Mouse (Mus musculus): Measurements from ENCODE around the gene Rnf207. TPM values are rescaled to one million over a fixed set of nuclear protein-coding genes. Genes with fewer than 3 reads are reported as not detected.

Gene Rnf207
- polyA plus RNA-seq, 1 experiment from 2014 or later = 0.53 TPM

GRCm38 (mm10) chr4:152265791-152266190 is 53.0 kb downstream of the Rnf207 start:
- no peak overlapping the region for H3K9ac ChIP-seq (replicated peaks; ENCODE audit: low read depth)

GRCm38 (mm10) chr4:152264867-152265568 is 53.8 kb downstream of the Rnf207 start:
- H3K4me1 ChIP-seq (ENCODE audit: insufficient read depth, low read depth, low read length) = peaks cover 4% of the 10 kb centered on the region; the same call in 1 of the 2 replicates
- no peaks in the 10 kb centered on the region for H3K9me3 ChIP-seq (ENCODE audit: low read length)

More at GRCm38 (mm10) chr4:152265791-152266190, 53.0 kb downstream of the Rnf207 start:
- H3K9me3 ChIP-seq (ENCODE audit: low read length) = no peaks in the 10 kb centered on the region
- H3K27ac ChIP-seq (ENCODE audit: low read length) = no peak overlapping the region
- no peak overlapping the region for H3K4me2 ChIP-seq (replicated peaks; ENCODE audit: low read depth, low read length)
- H3K36me3 ChIP-seq (ENCODE audit: insufficient read depth, low read length) = no peaks in the 10 kb centered on the region
- peaks cover 4% of the 10 kb centered on the region; the same call in 1 of the 2 replicates for H3K4me1 ChIP-seq (ENCODE audit: insufficient read depth, low read depth, low read length)
- ATAC-seq (no peak), DNase-seq (ENCODE audit: low spot score) (no peak)
- no peak for TF ChIP-seq CTCF (IDR thresholded peaks at IDR 0.05)
- no peak for TF ChIP-seq EP300 (IDR thresholded peaks at IDR 0.05)
- WGBS = 72% methylated on average over 5 of the region's 5 CpGs
- H3K27me3 ChIP-seq (replicated peaks; ENCODE audit: insufficient read depth, low read length) = no peaks in the 10 kb centered on the region
- no peak overlapping the region for H3K4me3 ChIP-seq (ENCODE audit: low read depth, low read length)

GRCm38 (mm10) chr4:152264177-152264530 is 54.6 kb downstream of the Rnf207 start:
- TF ChIP-seq EP300 (IDR thresholded peaks at IDR 0.05) = no peak
- no peak for TF ChIP-seq CTCF (IDR thresholded peaks at IDR 0.05)
- ATAC-seq (0 out of 2 replicates have a peak, but pooled peaks have one; percentile 7), DNase-seq (ENCODE audit: low spot score) (no peak)
- Histone ChIP-seq H3K4me1 (ENCODE audit: insufficient read depth, low read depth, low read length) (peaks cover 4% of the 10 kb centered on the region; the same call in 1 of the 2 replicates), H3K9ac (replicated peaks; ENCODE audit: low read depth) (no peak overlapping the region), H3K4me2 (replicated peaks; ENCODE audit: low read depth, low read length) (no peak overlapping the region), H3K36me3 (ENCODE audit: insufficient read depth, low read length) (no peaks in the 10 kb centered on the region), H3K4me3 (ENCODE audit: low read depth, low read length) (no peak overlapping the region), H3K9me3 (ENCODE audit: low read length) (no peaks in the 10 kb centered on the region), H3K27me3 (replicated peaks; ENCODE audit: insufficient read depth, low read length) (no peaks in the 10 kb centered on the region), H3K27ac (ENCODE audit: low read length) (peak overlapping the region; percentile 33; the same call in 1 of the 2 replicates)
- 39% methylated on average over 4 of the region's 4 CpGs for WGBS

More at GRCm38 (mm10) chr4:152264867-152265568, 53.8 kb downstream of the Rnf207 start:
- H3K27ac ChIP-seq (ENCODE audit: low read length) = no peak overlapping the region
- no peak overlapping the region for H3K9ac ChIP-seq (replicated peaks; ENCODE audit: low read depth)
- DNase-seq (ENCODE audit: low spot score) = no peak
- no peak overlapping the region for H3K4me3 ChIP-seq (ENCODE audit: low read depth, low read length)
- no peak for ATAC-seq
- TF ChIP-seq EP300 (IDR thresholded peaks at IDR 0.05) (no peak), CTCF (IDR thresholded peaks at IDR 0.05) (peak; percentile 54)
- no peaks in the 10 kb centered on the region for H3K27me3 ChIP-seq (replicated peaks; ENCODE audit: insufficient read depth, low read length)
- H3K4me2 ChIP-seq (replicated peaks; ENCODE audit: low read depth, low read length) = no peak overlapping the region
- no peaks in the 10 kb centered on the region for H3K36me3 ChIP-seq (ENCODE audit: insufficient read depth, low read length)
- WGBS = 94% methylated on average over 9 of the region's 9 CpGs

- Histone ChIP-seq H3K4me3 (ENCODE audit: low read depth, low read length) (no peak overlapping the region), H3K36me3 (ENCODE audit: insufficient read depth, low read length) (no peaks in the 10 kb centered on the region), H3K9ac (replicated peaks; ENCODE audit: low read depth) (no peak overlapping the region), H3K9me3 (ENCODE audit: low read length) (no peaks in the 10 kb centered on the region), H3K27me3 (replicated peaks; ENCODE audit: insufficient read depth, low read length) (no peaks in the 10 kb centered on the region), H3K4me1 (ENCODE audit: insufficient read depth, low read depth, low read length) (peaks cover 4% of the 10 kb centered on the region; the same call in 1 of the 2 replicates), H3K4me2 (replicated peaks; ENCODE audit: low read depth, low read length) (no peak overlapping the region), H3K27ac (ENCODE audit: low read length) (peak overlapping the region; percentile 33; the same call in 1 of the 2 replicates)
- DNase-seq (ENCODE audit: low spot score) (peak; percentile 80), ATAC-seq (peak; percentile 72)
- TF ChIP-seq EP300 (IDR thresholded peaks at IDR 0.05) (no peak), CTCF (IDR thresholded peaks at IDR 0.05) (no peak)
- WGBS = 38% methylated on average over 10 of the region's 10 CpGs
Observed at GRCm38 (mm10) chr4:152263512-152264176, 55.1 kb downstream of the Rnf207 start.

- ATAC-seq = no peak
- H3K36me3 ChIP-seq (ENCODE audit: insufficient read depth, low read length) = no peaks in the 10 kb centered on the region
- no peak overlapping the region for H3K4me2 ChIP-seq (replicated peaks; ENCODE audit: low read depth, low read length)
- H3K27me3 ChIP-seq (replicated peaks; ENCODE audit: insufficient read depth, low read length) = no peaks in the 10 kb centered on the region
- TF ChIP-seq CTCF (IDR thresholded peaks at IDR 0.05) (no peak), EP300 (IDR thresholded peaks at IDR 0.05) (no peak)
- no peaks in the 10 kb centered on the region for H3K9me3 ChIP-seq (ENCODE audit: low read length)
- H3K4me3 ChIP-seq (ENCODE audit: low read depth, low read length) = no peak overlapping the region
- 56% methylated on average over 9 of the region's 9 CpGs for WGBS
- DNase-seq (ENCODE audit: low spot score) = no peak
- H3K27ac ChIP-seq (ENCODE audit: low read length) = no peak overlapping the region
- H3K9ac ChIP-seq (replicated peaks; ENCODE audit: low read depth) = no peak overlapping the region
- H3K4me1 ChIP-seq (ENCODE audit: insufficient read depth, low read depth, low read length) = peaks cover 4% of the 10 kb centered on the region; the same call in 1 of the 2 replicates
Observed at GRCm38 (mm10) chr4:152263089-152263488, 55.7 kb downstream of the Rnf207 start.

GRCm38 (mm10) chr4:152262187-152262586 is 56.6 kb downstream of the Rnf207 start:
- no peak for TF ChIP-seq EP300 (IDR thresholded peaks at IDR 0.05)
- no peak for TF ChIP-seq CTCF (IDR thresholded peaks at IDR 0.05)
- Histone ChIP-seq H3K27ac (ENCODE audit: low read length) (no peak overlapping the region), H3K9me3 (ENCODE audit: low read length) (no peaks in the 10 kb centered on the region), H3K4me3 (ENCODE audit: low read depth, low read length) (no peak overlapping the region), H3K4me2 (replicated peaks; ENCODE audit: low read depth, low read length) (no peak overlapping the region), H3K27me3 (replicated peaks; ENCODE audit: insufficient read depth, low read length) (no peaks in the 10 kb centered on the region), H3K36me3 (ENCODE audit: insufficient read depth, low read length) (no peaks in the 10 kb centered on the region), H3K4me1 (ENCODE audit: insufficient read depth, low read depth, low read length) (peaks cover 4% of the 10 kb centered on the region; the same call in 1 of the 2 replicates), H3K9ac (replicated peaks; ENCODE audit: low read depth) (no peak overlapping the region)
- 52% methylated on average over 9 of the region's 9 CpGs for WGBS
- ATAC-seq (no peak), DNase-seq (ENCODE audit: low spot score) (no peak)
